Mouse (Mus musculus): ENCODE data around the gene Mgat4e. TPM values are rescaled to one million over a fixed set of nuclear protein-coding genes. Genes with fewer than 3 reads are reported as not detected.

Gene Mgat4e
- polyA plus RNA-seq (2015; fragmentation: Nextera tagmentation; extraction: Ambion mirVana), result not detected in 2 replicates

DNA sequence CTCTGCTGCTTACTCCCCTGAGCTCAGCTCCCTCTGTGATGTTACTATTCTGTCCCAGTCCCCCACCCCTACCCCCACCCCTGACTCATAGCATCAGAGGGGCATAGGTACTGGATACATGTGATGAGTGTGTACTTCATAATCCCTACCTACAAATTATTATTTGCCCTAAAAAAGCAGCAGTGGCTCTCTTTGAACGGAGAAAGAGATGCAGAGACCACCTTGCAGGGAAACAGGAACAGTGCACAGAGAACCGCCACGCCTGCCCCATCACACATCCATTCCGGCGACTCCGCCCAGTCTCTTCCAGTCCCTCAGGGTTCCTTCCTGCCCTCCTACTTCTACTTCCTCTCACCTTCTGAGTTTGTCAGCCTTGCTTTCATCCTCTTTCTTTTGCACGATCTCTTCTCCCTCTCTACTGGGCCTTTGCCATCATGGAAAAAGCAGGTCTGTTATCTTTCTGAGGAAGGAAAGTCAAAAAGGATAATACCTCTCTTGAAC, at the start of gene Mgat4e:
Gene Mgat4e (minus strand): TSS at position 51 of the 501 bp plus-strand sequence.
- H3K4me3 ChIP-seq (replicated peaks), result no peak within 1 kb of the TSS
- no peak for ATAC-seq (ENCODE audit: insufficient number of reproducible peaks, low FRiP score, low TSS enrichment, low read depth)
- no peaks in the 10 kb centered on the region for H3K27me3 ChIP-seq
- H3K36me3 ChIP-seq, result no peaks in the 10 kb centered on the region
- 55% methylated on average over 7 of the region's 7 CpGs for WGBS
- no peak within 1 kb of the TSS for H3K27ac ChIP-seq (replicated peaks)
- no peak within 1 kb of the TSS for H3K4me2 ChIP-seq (replicated peaks)
- no peaks in the 10 kb centered on the region for H3K9me3 ChIP-seq (replicated peaks)
- no peak within 1 kb of the TSS for H3K9ac ChIP-seq
- no peaks in the 10 kb centered on the region for H3K4me1 ChIP-seq

DNA sequence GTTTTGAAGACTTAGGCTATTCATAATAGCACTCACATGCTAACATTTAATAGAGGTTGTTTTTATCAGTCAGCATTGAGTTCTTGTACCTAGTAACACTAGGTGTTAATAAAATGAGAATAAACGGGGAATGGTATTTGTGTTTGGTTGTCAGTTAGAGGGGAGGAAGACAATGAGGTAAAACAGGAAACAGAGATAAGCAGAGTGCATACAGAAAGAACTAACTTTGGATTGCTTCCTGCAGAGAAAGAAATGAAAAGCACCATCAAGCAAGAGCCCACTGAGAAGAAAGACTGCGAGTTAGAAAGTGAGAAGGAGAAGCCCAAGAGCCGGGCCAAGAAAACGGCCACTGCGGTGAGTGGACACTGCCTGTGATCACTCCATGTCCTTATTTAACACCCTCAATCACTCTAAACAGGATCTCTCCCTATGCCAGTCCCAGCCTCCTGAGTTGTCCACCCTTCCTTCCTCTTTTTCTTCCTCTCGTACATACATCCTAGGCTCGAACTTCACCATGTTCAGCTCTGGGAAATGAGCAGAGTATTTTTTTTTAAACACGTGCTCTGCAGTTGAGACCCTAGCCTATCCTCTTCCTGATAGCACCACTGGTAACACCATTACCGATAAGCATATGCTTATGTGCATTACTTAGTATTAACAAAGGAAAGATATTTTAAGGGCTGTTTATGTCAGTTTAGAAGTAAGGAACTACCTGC, 48.0 kb upstream of the Mgat4e start:
- Histone ChIP-seq H3K4me3 (replicated peaks) (no peak overlapping the region), H3K27ac (replicated peaks) (no peak overlapping the region), H3K27me3 (no peaks in the 10 kb centered on the region), H3K4me2 (replicated peaks) (no peak overlapping the region), H3K4me1 (no peaks in the 10 kb centered on the region), H3K36me3 (peaks cover 72% of the 10 kb centered on the region), H3K9me3 (replicated peaks) (no peaks in the 10 kb centered on the region), H3K9ac (no peak overlapping the region)
- ATAC-seq (ENCODE audit: insufficient number of reproducible peaks, low FRiP score, low TSS enrichment, low read depth), result no peak
- WGBS, result 81% methylated on average over 9 of the region's 9 CpGs

DNA sequence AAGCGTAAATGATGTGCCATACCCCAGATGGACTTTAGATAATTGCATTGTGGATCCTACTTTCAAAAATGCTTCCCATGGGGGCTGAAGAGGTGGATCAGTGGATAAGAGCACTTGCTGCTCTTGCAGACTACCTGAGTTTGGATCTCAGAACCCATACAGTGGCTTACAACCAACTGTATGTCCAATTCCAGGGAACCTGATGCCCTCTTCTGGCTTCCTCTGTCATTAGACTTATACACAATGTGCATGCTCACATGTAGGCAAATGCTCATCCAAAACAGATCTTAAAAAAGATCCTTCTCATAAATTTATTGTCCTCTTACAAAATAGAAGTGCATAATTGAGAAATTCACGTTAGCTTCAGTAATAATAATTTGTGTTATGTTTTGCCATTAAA, 42.3 kb upstream of the Mgat4e start:
- H3K4me1 ChIP-seq, result no peaks in the 10 kb centered on the region
- H3K36me3 ChIP-seq, result peaks cover 48% of the 10 kb centered on the region
- H3K27me3 ChIP-seq, result no peaks in the 10 kb centered on the region
- no peak overlapping the region for H3K4me3 ChIP-seq (replicated peaks)
- H3K4me2 ChIP-seq (replicated peaks), result no peak overlapping the region
- no peak for ATAC-seq (ENCODE audit: insufficient number of reproducible peaks, low FRiP score, low TSS enrichment, low read depth)
- no peaks in the 10 kb centered on the region for H3K9me3 ChIP-seq (replicated peaks)
- 91% methylated on average over 2 of the region's 2 CpGs for WGBS
- no peak overlapping the region for H3K27ac ChIP-seq (replicated peaks)
- H3K9ac ChIP-seq, result no peak overlapping the region

DNA sequence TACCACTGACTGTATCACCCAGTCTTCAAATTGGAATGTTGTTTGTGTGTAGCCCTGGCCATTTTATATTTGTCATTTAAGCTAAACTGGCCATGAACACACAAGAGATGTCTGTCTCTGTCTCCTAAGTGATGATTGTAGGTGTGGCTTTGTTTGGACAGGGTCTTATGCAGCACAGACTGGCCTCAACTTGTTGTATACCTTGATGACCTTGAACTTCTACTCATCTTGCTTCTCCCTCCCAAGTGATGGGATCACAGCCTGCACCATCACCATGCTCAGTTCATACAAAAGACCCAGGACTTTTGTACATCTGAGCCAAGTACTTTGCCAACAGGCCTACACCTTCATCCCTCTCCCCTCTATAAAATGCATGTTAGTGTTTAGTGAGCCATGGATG, 40.2 kb upstream of the Mgat4e start:
- no peak overlapping the region for H3K4me2 ChIP-seq (replicated peaks)
- no peak overlapping the region for H3K9ac ChIP-seq
- H3K27ac ChIP-seq (replicated peaks), result no peak overlapping the region
- no peak overlapping the region for H3K4me3 ChIP-seq (replicated peaks)
- H3K27me3 ChIP-seq, result no peaks in the 10 kb centered on the region
- H3K9me3 ChIP-seq (replicated peaks), result no peaks in the 10 kb centered on the region
- H3K36me3 ChIP-seq, result peaks cover 38% of the 10 kb centered on the region
- ATAC-seq (ENCODE audit: insufficient number of reproducible peaks, low FRiP score, low TSS enrichment, low read depth), result no peak
- H3K4me1 ChIP-seq, result no peaks in the 10 kb centered on the region

DNA sequence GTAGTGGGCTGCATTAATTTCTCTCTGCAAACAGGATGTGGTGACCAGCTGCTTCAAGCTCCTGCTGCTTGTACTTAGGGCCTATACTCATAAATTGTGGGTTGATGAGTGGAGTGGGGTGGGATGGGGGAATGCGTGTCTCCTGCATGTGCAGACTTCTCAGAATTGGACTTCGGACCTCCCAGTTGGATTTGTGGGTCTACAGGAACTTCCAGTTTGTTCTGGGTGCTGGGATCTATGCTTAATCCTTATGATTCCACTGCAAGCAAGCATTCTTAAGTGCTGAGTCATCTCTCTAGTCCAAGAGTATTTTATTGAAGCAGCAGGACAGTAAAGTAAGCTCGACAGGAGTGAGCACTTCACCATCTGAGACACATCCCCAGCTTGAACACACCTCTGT, 34.1 kb upstream of the Mgat4e start:
- Histone ChIP-seq H3K9me3 (replicated peaks) (no peaks in the 10 kb centered on the region), H3K4me1 (peaks cover 21% of the 10 kb centered on the region), H3K4me3 (replicated peaks) (no peak overlapping the region), H3K9ac (no peak overlapping the region), H3K27me3 (no peaks in the 10 kb centered on the region), H3K27ac (replicated peaks) (0 out of 2 replicates have a peak overlapping the region, but pooled peaks have one; percentile 25), H3K4me2 (replicated peaks) (no peak overlapping the region), H3K36me3 (peaks cover 16% of the 10 kb centered on the region)
- no peak for ATAC-seq (ENCODE audit: insufficient number of reproducible peaks, low FRiP score, low TSS enrichment, low read depth)
- 40% methylated on average over 3 of the region's 3 CpGs for WGBS

DNA sequence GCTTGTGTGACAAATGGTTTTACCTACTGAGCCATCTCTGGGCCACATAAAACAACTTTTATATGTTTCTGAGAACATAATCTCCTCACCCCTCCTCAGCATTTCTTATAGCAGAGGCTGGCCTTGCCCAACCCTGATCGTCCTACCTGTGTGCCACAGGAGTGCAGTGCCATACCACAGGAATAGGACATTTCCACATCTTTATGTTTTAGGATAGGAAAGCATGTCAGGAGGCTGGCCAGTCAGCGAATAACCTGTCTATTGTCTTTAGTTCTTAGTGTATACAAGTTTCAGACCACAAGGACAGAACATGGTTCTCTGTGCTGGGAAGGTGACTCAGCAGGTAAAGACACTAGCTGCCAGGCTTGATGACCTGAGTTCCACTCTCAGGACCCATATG, 31.3 kb upstream of the Mgat4e start:
- H3K9me3 ChIP-seq (replicated peaks), result no peaks in the 10 kb centered on the region
- no peaks in the 10 kb centered on the region for H3K27me3 ChIP-seq
- ATAC-seq (ENCODE audit: insufficient number of reproducible peaks, low FRiP score, low TSS enrichment, low read depth), result no peak
- WGBS, result 84% methylated on average over 2 of the region's 2 CpGs
- no peak overlapping the region for H3K4me2 ChIP-seq (replicated peaks)
- H3K4me1 ChIP-seq, result peaks cover 24% of the 10 kb centered on the region
- peaks cover 2% of the 10 kb centered on the region; the same call in 1 of the 2 replicates for H3K36me3 ChIP-seq
- H3K27ac ChIP-seq (replicated peaks), result no peak overlapping the region
- no peak overlapping the region for H3K4me3 ChIP-seq (replicated peaks)
- H3K9ac ChIP-seq, result no peak overlapping the region

DNA sequence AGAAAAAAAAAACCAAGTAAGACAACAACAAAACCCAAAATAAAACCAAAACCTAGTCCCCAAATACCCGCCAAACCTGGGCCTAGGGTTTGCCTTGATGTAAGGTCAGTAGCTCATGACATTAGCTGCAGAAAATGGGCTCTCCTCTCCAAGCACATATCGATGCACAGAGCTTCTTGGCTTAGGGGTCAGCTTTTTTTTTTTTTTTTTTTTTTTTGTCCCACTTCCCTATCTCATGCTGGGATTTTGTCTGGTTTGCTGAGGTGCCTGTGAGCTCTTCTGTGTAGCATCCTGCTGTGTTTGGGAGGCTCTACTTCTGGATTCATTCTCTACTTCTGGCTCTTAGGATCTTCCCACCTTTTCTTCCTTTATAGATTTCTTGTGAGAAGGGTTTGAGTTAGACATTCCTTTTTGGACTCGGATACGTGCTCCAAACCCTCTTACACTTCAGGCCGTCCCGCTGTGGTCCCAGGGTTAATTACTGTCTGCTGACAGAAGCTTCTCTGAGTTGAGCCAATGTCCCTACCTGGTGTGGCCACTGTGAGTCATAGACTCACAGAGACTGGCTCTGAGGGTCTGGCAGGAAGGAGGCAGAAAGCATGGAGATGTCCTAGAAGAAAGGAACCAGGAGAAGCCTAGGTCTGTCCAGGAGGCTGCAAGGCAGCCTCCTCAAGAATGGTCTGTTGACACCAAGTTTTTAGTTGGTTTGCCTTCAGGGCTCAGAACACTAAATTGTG, 28.1 kb upstream of the Mgat4e start:
- H3K27me3 ChIP-seq, result no peaks in the 10 kb centered on the region
- H3K36me3 ChIP-seq, result no peaks in the 10 kb centered on the region; the same call in 1 of the 2 replicates
- no peak overlapping the region for H3K27ac ChIP-seq (replicated peaks)
- H3K4me3 ChIP-seq (replicated peaks), result no peak overlapping the region
- no peak for ATAC-seq (ENCODE audit: insufficient number of reproducible peaks, low FRiP score, low TSS enrichment, low read depth)
- WGBS, result 76% methylated on average over 6 of the region's 6 CpGs
- no peaks in the 10 kb centered on the region for H3K9me3 ChIP-seq (replicated peaks)
- peaks cover 16% of the 10 kb centered on the region for H3K4me1 ChIP-seq
- no peak overlapping the region for H3K9ac ChIP-seq
- no peak overlapping the region for H3K4me2 ChIP-seq (replicated peaks)

DNA sequence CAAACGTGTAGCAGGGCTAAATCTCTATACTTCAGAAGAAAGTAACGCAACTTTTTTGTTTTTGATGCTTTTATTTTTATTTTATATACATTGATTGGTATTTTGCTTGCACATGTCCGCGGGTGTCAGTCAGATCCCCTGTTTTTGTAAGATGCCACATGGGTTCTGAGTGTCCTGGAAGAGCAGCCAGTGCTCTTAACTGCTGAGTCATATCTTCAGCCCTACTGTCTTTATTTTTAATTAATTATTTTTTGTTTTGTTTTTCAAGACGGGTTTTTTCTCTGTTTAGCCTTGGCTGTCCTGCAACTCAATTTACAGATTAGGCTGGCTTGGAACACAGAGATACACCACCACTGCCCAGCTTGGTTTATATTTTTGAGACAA, 24.4 kb upstream of the Mgat4e start:
- no peak for ATAC-seq (ENCODE audit: insufficient number of reproducible peaks, low FRiP score, low TSS enrichment, low read depth)
- Histone ChIP-seq H3K4me3 (replicated peaks) (no peak overlapping the region), H3K4me2 (replicated peaks) (no peak overlapping the region), H3K36me3 (no peaks in the 10 kb centered on the region), H3K9me3 (replicated peaks) (no peaks in the 10 kb centered on the region), H3K4me1 (peaks cover 12% of the 10 kb centered on the region; the same call in 1 of the 2 replicates), H3K27me3 (no peaks in the 10 kb centered on the region), H3K27ac (replicated peaks) (no peak overlapping the region), H3K9ac (no peak overlapping the region)
- WGBS, result 60% methylated on average over 5 of the region's 5 CpGs

DNA sequence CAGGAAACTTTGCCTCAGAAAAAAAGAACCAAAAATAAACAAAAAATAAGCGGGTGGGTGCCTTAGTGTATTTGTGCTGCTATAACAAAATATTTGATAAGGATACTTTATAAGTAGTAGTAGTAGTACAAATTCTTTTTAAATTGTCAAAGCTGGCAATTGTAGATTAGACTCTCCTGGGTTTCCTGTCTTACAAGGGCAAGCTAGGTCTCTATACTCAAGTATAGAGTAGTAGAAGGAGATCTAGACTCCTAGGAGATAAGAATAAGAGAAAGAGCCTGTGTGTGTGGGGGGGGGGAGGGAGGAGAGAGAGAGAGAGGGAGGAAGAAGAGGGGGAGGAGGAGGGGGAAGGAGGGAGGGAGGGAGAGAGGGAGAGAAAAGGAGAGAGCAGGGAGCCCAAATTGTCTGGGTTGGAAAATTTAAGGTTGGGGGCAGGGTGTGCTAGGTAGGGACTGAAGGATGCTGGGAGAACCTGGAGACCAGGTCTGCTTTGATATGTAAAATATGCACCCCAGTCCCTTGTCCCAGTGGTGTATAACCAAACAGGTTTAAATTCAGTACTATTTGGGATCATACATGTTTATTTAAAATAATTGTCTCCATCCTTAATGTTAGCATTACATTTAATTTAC, 23.9 kb upstream of the Mgat4e start:
- no peak for ATAC-seq (ENCODE audit: insufficient number of reproducible peaks, low FRiP score, low TSS enrichment, low read depth)
- WGBS, result 66% methylated on average over 1 of the region's 1 CpGs
- Histone ChIP-seq H3K4me1 (peaks cover 12% of the 10 kb centered on the region; the same call in 1 of the 2 replicates), H3K9ac (no peak overlapping the region), H3K9me3 (replicated peaks) (no peaks in the 10 kb centered on the region), H3K4me2 (replicated peaks) (no peak overlapping the region), H3K36me3 (no peaks in the 10 kb centered on the region), H3K27me3 (no peaks in the 10 kb centered on the region), H3K27ac (replicated peaks) (no peak overlapping the region), H3K4me3 (replicated peaks) (no peak overlapping the region)

DNA sequence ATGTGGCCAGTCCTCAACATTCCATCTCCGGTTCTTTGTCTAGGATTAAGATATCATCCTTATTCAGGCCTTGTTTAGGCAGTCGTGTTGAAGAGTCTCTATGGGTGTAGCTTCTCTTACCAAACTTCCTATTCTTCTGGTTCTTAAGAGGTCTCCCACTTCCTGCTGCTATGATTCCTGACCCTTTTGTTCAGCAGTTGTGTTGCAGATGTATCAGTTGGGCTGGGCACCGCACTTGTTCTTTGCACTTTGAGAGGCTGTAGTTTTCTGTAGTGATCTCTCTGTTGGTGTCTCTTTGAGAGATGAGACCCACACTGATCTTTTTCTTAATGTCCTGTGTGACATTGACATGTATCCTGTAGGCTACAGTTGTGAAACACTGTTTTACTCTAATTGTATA, 21.1 kb upstream of the Mgat4e start:
- ATAC-seq (ENCODE audit: insufficient number of reproducible peaks, low FRiP score, low TSS enrichment, low read depth), result no peak
- no peak overlapping the region for H3K9ac ChIP-seq
- H3K4me1 ChIP-seq, result peaks cover 10% of the 10 kb centered on the region

DNA sequence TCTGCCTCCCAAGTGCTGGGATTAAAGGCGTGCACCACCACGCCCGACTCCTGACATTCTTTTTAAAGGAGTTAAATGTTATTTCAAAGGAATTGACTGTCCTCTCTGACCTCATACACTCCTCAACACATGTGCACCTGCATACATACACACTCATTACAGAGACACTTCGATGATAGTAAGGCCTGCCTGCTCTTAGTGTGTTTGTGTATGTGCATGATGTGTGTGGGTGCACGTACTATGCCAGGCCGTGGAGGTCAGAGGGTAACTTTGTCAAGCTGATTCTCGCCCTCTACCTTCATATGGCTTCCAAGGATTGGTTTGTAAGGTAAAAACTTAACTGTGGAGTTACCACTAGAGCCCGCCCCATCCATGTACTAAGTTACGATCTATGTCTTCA, 20.7 kb upstream of the Mgat4e start:
- Histone ChIP-seq H3K4me1 (peaks cover 11% of the 10 kb centered on the region), H3K9ac (no peak overlapping the region), H3K36me3 (no peaks in the 10 kb centered on the region), H3K27ac (replicated peaks) (no peak overlapping the region), H3K9me3 (replicated peaks) (no peaks in the 10 kb centered on the region), H3K27me3 (no peaks in the 10 kb centered on the region), H3K4me2 (replicated peaks) (no peak overlapping the region), H3K4me3 (replicated peaks) (no peak overlapping the region)
- WGBS, result 90% methylated on average over 9 of the region's 9 CpGs
- ATAC-seq (ENCODE audit: insufficient number of reproducible peaks, low FRiP score, low TSS enrichment, low read depth), result no peak

More for the DNA sequence above, 21.1 kb upstream of the Mgat4e start:
- 55% methylated on average over 3 of the region's 3 CpGs for WGBS
- Histone ChIP-seq H3K9me3 (replicated peaks) (no peaks in the 10 kb centered on the region), H3K27me3 (no peaks in the 10 kb centered on the region), H3K36me3 (no peaks in the 10 kb centered on the region), H3K4me2 (replicated peaks) (no peak overlapping the region), H3K27ac (replicated peaks) (no peak overlapping the region), H3K4me3 (replicated peaks) (no peak overlapping the region)
